Mouse (Mus musculus): ENCODE data around the gene Spata5. TPM values are rescaled to one million over a fixed set of nuclear protein-coding genes. Genes with fewer than 3 reads are reported as not detected.

The Spata5 gene
- total and polyA plus RNA-seq, 2 experiments from 2014 or later = 11.1 to 18.7 TPM

DNA sequence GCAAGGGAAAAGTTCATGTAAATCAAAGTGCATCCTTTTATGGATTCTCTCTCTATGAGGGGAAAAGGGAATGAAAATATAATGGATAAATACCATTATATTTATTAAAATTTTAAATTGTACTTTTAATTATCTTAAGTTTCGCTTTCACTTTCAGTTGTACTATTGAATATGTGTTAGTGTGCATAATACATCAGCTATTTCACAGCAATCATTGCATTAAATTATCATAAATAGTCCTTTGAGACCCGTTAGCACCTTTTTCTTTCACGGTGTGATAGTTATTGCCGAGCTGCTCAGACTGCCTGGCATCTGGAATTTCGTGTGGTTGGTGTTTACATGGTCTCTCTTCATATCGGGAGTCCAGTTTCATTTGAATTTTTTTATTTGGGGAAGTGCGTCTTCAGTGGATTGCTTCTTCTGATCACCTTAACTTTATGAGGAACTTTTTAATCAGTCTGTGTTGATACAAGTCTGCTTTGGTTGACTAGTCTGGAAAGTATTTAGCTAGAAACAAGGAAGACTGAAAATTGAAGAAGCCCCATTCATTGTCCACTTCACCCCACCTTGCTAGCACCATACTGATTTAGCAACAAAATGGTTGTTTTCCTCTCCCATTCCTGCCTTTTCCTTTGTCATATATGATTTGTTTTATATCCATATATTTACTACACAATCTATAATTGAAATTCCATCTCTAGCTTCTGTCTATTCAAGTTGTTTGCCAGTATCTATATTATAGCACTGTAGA lies 57.9 kb downstream of the Spata5 start:
- no peak overlapping the region for H3K9ac ChIP-seq (replicated peaks; ENCODE audit: low read depth, low read length)
- WGBS = 91% methylated on average over 7 of the region's 7 CpGs

DNA sequence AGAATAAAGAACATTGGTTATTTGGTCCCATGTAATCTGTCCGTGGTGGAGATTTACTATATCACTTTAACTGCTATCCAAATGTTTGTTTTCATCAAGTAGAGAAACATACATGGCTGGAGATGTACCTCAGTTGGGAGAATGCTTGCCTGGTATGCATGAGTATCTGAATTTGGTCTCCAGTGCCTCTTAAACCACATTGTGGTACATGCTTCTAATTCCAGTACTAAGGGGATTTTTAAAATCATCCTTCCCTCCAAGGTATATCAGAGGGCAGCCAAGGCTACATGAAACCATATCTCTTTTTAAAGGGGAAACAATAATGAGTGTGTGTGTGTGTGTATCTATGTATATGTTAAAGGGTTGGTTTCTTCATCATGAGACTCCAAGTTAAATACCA lies 60.1 kb downstream of the Spata5 start:
- no peak for DNase-seq (ENCODE audit: low spot score)
- Histone ChIP-seq H3K27me3 (ENCODE audit: control insufficient read depth, insufficient read depth, low read length) (no peaks in the 10 kb centered on the region), H3K4me3 (ENCODE audit: low read depth, low read length) (no peak overlapping the region), H3K4me2 (ENCODE audit: low read depth, low read length) (no peak overlapping the region), H3K9ac (replicated peaks; ENCODE audit: low read depth, low read length) (no peak overlapping the region), H3K9me3 (replicated peaks; ENCODE audit: control insufficient read depth, low read length) (no peaks in the 10 kb centered on the region), H3K36me3 (replicated peaks; ENCODE audit: control insufficient read depth, insufficient read depth, low read length) (no peaks in the 10 kb centered on the region), H3K4me1 (ENCODE audit: control insufficient read depth, insufficient read depth) (no peaks in the 10 kb centered on the region), H3K27ac (ENCODE audit: low read depth) (no peak overlapping the region)
- no peak for ATAC-seq (ENCODE audit: insufficient read depth, low read depth)
- WGBS = 82% methylated on average over 1 of the region's 1 CpGs
- TF ChIP-seq EP300 (IDR thresholded peaks at IDR 0.05; ENCODE audit: low read depth) (no peak), CTCF (IDR thresholded peaks at IDR 0.05; ENCODE audit: low read depth) (no peak)

More for the DNA sequence above, 57.9 kb downstream of the Spata5 start:
- no peaks in the 10 kb centered on the region for H3K27me3 ChIP-seq (ENCODE audit: control insufficient read depth, insufficient read depth, low read length)
- H3K36me3 ChIP-seq (replicated peaks; ENCODE audit: control insufficient read depth, insufficient read depth, low read length) = no peaks in the 10 kb centered on the region
- no peaks in the 10 kb centered on the region for H3K9me3 ChIP-seq (replicated peaks; ENCODE audit: control insufficient read depth, low read length)
- no peaks in the 10 kb centered on the region for H3K4me1 ChIP-seq (ENCODE audit: control insufficient read depth, insufficient read depth)
- TF ChIP-seq EP300 (IDR thresholded peaks at IDR 0.05; ENCODE audit: low read depth) (no peak), CTCF (IDR thresholded peaks at IDR 0.05; ENCODE audit: low read depth) (no peak)
- H3K4me3 ChIP-seq (ENCODE audit: low read depth, low read length) = no peak overlapping the region
- DNase-seq (ENCODE audit: low spot score) (no peak), ATAC-seq (ENCODE audit: insufficient read depth, low read depth) (no peak)
- H3K4me2 ChIP-seq (ENCODE audit: low read depth, low read length) = no peak overlapping the region
- no peak overlapping the region for H3K27ac ChIP-seq (ENCODE audit: low read depth)

DNA sequence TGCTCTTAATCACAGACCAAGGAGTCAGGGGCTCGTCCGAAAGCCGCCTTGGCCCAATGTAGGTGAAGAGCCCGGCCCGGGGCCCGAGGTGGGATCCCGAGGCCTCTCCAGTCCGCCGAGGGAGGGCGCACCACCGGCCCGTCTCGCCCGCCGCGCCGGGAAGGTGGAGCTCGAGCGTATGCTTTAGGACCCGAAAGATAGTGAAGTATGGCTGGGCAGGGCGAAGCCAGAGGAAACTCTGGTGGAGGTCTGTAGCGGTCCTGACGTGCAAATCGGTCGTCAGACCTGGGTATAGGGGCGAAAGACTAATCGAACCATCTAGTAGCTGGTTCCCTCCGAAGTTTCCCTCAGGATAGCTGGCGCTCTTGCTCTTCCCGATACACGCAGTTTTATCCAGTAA lies 61.6 kb downstream of the Spata5 start:
- no peaks in the 10 kb centered on the region for H3K4me1 ChIP-seq (ENCODE audit: control insufficient read depth, insufficient read depth)
- H3K4me2 ChIP-seq (ENCODE audit: low read depth, low read length) = no peak overlapping the region
- no peak overlapping the region for H3K4me3 ChIP-seq (ENCODE audit: low read depth, low read length)
- no peak for DNase-seq (ENCODE audit: low spot score)
- WGBS = 92% methylated on average over 31 of the region's 31 CpGs
- no peaks in the 10 kb centered on the region for H3K36me3 ChIP-seq (replicated peaks; ENCODE audit: control insufficient read depth, insufficient read depth, low read length)
- no peaks in the 10 kb centered on the region for H3K9me3 ChIP-seq (replicated peaks; ENCODE audit: control insufficient read depth, low read length)
- no peak overlapping the region for H3K9ac ChIP-seq (replicated peaks; ENCODE audit: low read depth, low read length)
- H3K27me3 ChIP-seq (ENCODE audit: control insufficient read depth, insufficient read depth, low read length) = no peaks in the 10 kb centered on the region
- H3K27ac ChIP-seq (ENCODE audit: low read depth) = no peak overlapping the region
- ATAC-seq (ENCODE audit: insufficient read depth, low read depth) = no peak
- TF ChIP-seq CTCF (IDR thresholded peaks at IDR 0.05; ENCODE audit: low read depth) (no peak), EP300 (IDR thresholded peaks at IDR 0.05; ENCODE audit: low read depth) (no peak)

DNA sequence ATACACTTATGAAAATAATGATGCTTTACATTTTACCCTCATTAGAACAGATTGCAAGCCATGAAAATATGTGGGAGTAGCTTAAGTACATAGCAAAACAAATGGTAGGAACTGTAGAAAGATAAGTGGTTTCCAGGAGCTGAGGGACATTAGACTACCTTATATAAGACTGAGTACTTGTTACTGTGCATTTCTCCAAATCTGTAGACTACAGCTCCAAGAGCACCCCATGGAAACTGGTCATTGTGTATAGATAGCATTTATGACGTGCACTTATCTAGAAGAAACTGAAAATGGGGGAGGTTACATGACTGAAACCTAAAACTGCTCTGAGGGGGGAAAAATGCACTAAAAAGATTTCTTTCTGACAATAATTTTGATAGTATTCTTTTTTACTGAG lies 63.0 kb downstream of the Spata5 start:
- TF ChIP-seq CTCF (IDR thresholded peaks at IDR 0.05; ENCODE audit: low read depth) (no peak), EP300 (IDR thresholded peaks at IDR 0.05; ENCODE audit: low read depth) (no peak)
- H3K4me1 ChIP-seq (ENCODE audit: control insufficient read depth, insufficient read depth) = no peaks in the 10 kb centered on the region
- DNase-seq (ENCODE audit: low spot score) (no peak), ATAC-seq (ENCODE audit: insufficient read depth, low read depth) (no peak)
- no peak overlapping the region for H3K9ac ChIP-seq (replicated peaks; ENCODE audit: low read depth, low read length)
- H3K36me3 ChIP-seq (replicated peaks; ENCODE audit: control insufficient read depth, insufficient read depth, low read length) = no peaks in the 10 kb centered on the region
- H3K27ac ChIP-seq (ENCODE audit: low read depth) = no peak overlapping the region
- no peak overlapping the region for H3K4me2 ChIP-seq (ENCODE audit: low read depth, low read length)
- H3K27me3 ChIP-seq (ENCODE audit: control insufficient read depth, insufficient read depth, low read length) = no peaks in the 10 kb centered on the region
- WGBS = 39% methylated on average over 1 of the region's 1 CpGs
- H3K4me3 ChIP-seq (ENCODE audit: low read depth, low read length) = no peak overlapping the region
- H3K9me3 ChIP-seq (replicated peaks; ENCODE audit: control insufficient read depth, low read length) = no peaks in the 10 kb centered on the region

GRCm38 (mm10) chr3:37483709-37484265 lies 64.1 kb downstream of the Spata5 start:
- ATAC-seq (ENCODE audit: insufficient read depth, low read depth) (no peak), DNase-seq (ENCODE audit: low spot score) (no peak)
- WGBS = 77% methylated on average over 4 of the region's 4 CpGs

More at GRCm38 (mm10) chr3:37483709-37484265, 64.1 kb downstream of the Spata5 start:
- Histone ChIP-seq H3K27ac (ENCODE audit: low read depth) (no peak overlapping the region), H3K4me1 (ENCODE audit: control insufficient read depth, insufficient read depth) (no peaks in the 10 kb centered on the region), H3K36me3 (replicated peaks; ENCODE audit: control insufficient read depth, insufficient read depth, low read length) (no peaks in the 10 kb centered on the region), H3K27me3 (ENCODE audit: control insufficient read depth, insufficient read depth, low read length) (no peaks in the 10 kb centered on the region), H3K9me3 (replicated peaks; ENCODE audit: control insufficient read depth, low read length) (no peaks in the 10 kb centered on the region), H3K9ac (replicated peaks; ENCODE audit: low read depth, low read length) (no peak overlapping the region), H3K4me2 (ENCODE audit: low read depth, low read length) (no peak overlapping the region), H3K4me3 (ENCODE audit: low read depth, low read length) (no peak overlapping the region)
- TF ChIP-seq EP300 (IDR thresholded peaks at IDR 0.05; ENCODE audit: low read depth) (no peak), CTCF (IDR thresholded peaks at IDR 0.05; ENCODE audit: low read depth) (no peak)

Data from heart, postnatal 0 days (tissue).